Mouse (Mus musculus): ENCODE measurements around the gene Cep19.

Cep19 gene

DNA sequence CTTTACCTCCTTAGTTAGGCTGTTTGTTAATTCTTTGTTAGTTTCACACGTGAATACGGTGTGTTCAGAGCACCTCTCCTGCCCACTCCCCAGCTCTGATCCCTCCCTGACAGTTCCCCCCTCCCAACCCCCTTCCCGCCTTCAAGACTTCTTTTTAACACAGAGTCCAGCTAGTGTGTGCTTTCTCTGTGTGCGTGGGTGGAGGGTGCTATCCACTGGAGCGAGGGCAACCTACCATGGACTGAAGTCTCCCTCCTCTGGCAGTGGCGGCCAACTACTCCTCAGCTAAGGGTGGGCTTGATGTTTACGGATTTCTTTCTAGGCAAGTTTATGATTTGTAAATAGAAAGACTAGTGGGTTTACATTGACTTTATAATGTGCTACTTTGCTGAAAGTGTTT is 8.6 kb downstream of the Cep19 start:
- DNase-seq: no peak

DNA sequence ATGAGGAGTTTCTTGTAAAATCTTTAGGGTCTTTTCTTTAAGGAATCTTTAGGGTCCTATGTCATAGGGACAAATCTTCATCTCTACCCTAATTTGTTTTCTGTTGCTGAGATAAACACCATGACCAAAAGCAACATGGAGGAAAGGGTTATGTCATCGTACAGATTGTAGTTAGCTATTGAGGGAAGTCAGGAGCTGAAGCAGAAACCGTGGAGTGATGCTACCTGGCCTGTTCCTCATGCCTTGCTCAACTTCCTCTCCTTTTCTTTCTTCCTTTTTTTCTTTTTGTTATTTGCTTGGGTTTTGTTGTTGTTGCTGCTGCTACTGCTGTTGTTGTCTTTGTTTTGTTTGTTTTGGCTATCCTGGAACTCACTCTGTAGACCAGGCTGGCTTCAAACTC is 9.0 kb downstream of the Cep19 start:
- DNase-seq: no peak

DNA sequence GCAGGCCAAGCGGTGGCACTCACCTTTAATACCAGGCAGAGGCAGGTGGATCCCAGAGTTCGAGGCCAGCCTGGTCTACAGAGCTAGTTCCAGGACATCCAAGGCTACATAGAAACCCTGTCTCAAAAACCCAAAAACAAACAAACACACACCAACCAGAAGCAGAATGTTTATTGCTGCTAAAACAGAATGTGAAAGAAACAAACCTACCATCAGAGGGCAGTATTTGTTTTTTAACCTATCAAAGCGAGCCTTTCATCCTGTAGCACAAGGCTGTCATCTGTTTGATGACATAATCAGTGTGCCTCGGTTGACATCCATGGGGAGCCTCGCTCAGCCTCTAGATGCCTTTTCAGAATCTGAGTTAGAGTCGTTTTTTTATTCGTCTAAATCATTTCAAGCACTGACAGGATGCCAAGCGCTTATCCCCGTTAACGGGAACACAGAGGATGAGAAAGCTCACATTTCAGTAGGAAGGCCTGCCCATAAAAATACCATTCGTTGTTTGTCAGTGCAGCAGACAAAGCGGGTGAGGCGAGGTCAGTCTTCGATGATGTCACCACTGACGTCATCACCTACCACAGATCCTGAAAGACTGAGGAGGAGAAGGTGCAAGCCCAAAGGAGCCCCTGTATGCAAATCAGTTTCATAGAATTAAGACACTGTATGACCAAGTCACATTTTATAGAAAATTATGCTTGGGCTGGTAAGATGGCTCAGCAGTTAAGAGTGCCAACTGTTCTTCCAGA is 11.5 kb downstream of the Cep19 start:
- DNase-seq: no peak

DNA sequence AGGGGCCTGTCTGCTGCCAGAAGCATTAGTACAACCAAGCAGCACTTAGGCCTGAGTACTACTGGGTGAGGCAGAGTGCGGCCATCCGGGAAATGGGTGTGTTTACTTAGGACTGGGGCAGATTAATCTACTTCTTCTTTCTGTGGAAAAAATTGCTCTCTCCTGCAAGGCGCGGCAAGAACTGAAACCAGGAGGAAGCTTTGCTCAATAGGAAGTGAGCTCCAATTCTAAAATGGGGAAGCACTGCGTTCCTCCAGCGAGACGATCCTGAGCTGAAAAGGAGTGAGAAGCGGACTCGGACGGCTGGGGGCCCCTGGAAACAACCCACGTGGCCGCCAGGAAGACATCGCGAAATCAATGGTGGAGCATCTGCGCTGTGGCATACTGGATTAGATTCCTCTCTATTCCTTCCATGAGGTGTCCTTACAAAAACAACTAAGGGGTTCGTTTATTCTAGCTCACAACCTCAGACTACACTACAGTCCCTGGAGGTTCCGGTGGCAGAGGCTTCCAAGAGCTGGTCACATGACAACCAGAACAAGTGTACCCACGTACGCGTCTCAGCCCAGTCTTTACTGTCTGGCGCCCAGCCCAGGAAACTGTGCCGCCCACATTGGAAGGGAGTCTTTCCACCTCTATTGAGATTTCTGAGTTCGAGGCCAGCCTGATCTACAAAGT is 14.1 kb downstream of the Cep19 start:
- peak; percentile 39 to 40 for DNase-seq

DNA sequence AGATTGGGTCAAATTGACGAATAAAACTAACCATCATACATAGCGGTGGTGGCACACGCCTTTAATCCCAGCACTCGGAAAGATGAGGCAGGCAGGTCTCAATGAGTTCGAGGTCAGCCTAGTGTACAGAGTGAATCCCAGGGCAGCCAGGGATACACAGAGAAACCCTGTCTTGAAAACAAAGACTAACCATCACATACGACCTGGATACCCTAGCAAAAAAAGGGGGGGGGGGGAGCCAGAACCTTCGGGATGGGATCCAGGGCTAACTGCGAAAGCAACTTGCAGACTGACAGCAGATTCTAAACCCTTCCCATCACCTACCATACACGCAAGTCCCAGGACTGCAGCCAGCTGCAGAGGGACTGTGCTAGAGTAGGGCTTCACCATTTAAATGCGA is 14.8 kb downstream of the Cep19 start:
- no peak for DNase-seq

DNA sequence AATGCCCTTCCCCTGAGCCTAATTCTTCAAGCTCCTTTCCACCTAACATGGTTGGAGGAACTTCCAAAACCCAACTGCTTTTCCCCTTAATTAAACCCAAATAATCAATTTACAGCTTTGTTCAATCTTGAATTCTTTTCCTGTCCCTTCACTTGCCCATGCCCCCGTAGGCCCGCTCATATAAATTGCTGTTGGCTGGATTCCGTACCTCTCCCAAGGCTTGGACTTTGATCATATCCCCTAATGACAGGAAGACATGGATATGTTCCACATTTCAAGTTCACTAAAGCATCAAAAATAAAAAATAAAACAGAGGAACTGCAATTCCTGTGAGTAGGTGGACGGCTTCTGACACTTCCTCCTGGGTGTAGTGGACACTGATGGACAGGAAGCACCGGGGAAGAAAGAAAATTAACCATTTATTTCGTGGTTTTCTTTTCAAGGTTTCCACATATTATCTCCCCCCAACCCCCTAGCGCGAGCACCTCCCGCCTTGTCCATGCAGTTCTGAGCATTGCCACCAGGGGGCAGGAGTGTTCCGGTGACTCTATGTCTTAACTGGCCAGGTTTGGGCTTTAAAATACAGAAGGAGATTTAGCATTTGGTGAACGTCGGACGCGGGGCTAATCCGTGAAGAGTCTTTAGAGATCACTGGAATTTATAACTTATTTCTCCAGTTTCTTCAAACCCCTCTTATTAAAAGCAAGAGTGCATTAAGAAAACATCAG is 15.5 kb downstream of the Cep19 start:
- DNase-seq: peak; percentile 61 to 85

DNA sequence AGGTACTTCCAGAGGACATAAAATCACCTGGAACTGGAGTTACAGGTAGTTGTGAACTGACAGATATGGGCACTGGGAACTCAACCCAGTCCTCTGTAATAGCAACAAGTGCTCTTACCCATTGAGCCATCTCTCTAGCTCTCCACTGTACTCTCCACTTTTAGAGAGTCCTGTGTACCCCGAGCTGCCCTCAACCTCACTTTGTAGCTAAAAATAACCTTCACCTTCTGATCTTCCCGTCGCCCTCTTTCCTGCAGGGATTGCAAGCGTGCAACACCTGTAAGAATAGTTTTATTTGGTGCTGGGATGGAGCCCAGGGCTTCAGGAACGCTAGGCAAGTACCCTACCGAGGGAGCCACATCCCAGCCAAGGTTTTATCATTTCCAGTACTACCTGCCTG is 16.2 kb downstream of the Cep19 start:
- no peak for DNase-seq

DNA sequence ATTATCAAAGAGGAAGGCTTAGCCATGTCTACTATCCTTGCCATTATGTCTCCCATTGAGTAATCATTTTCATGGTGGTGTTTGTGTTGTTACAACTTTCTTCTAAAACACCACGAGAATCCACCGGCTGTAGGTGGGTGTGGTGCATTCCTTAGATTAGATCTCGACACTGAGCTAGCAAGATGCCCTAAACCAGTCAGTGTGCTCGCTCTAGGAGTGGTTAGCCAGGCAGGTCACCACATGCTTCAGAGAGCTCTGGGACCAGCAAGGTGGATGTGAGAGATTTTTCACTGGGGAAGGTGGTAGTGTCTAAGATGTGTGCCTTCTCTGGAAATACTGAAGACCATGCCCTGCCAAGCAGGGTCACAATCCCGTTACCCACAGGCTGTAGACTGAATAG is 16.6 kb downstream of the Cep19 start:
- no peak for DNase-seq

DNA sequence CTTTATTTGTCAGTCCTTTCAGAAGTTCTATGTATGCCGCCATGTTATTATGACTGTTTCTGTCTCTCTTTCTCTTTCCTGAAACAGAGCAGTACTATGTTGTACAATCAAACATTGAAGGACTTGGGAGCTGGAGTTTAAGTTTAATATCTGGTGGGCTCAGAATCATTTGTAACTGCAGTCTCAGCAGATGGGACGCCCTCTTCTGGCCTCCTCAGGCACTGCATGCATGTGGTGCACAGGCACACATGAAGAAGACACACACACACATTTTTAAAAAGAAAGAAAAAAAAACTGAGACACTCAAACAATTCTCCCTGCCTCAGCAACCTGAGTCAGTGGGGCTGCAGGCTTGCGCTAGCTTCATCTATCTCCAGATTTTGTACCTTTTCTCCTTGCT is 20.9 kb downstream of the Cep19 start:
- DNase-seq: no peak

DNA sequence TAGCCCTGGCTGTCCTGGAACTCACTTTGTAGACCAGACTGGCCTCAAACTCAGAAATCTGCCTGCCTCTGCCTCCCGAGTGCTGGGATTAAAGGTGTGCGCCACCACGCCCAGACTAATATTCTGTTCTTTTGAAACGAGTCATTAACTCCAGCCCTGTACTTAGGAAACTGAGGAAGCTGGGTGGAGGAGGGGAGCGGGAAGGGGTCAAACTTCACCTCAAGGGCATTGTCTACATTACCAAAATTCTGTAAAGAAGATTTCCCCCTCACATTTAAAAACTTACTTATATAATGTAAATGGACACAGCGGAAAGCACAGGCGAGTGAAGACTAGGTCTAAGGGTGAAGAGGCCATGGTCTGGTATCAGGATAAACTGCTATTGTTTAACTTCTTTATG is 24.4 kb downstream of the Cep19 start:
- no peak for DNase-seq

DNA sequence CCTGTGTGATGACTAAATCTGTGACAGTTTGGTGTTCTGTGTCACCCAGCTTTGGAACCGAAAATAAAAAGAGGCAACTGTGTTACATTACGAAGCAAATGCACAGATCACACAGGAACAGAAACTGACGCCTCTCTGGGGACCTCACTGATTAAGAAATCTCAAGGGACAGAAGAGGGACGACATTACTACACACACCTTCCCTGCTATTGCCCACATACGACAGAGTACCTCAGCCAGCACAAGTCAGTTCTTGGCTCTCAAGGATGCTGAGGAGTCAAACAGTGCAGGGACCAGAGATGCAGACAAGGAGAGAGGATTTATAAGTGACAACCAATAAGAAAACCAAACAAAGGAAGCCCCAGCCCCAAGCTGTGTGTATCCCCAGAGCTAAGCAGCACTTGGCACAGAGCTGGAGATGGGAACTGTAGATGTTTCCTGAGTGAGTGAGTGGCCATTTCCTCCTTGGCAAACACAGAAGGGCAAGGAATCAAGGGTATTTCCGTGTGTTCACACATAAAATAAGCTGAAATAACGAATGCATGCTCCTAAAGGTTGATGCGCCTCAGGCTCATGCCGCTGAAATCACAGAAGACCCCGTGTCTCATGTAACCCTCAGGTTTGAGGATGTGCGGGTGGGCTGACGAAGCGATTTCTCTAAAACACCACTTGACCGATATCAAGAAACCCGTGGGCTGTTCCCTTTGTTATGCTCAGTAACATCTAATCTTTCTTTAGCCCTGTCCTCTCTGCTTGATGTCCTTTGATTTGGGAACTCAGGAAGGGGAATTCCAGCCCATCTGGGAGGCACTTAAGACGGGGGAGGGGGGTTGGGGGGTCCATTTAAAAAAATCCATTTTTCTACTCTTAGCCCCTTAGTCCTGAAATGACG is 25.1 kb downstream of the Cep19 start:
- peak in 1 of 2 experiments; percentile 25 for DNase-seq

DNA sequence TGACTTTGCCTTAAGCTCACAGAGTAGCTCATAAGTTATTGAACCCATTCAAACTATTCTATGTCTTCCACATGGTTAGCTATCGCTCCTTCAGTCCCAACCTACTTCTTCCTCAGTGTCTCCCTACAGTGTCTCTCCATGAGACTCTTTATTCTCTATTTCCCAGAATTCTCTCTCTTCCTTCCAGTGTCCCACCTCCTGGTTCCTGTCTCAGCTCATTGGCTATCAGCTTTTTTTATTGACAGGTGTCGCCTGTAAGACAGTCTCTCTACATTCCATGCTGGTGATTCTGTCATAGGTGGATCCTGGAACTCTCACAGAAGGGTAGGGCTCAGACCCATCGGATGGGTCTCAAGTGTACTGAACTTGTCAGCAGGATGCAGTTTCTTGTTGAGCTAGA is 25.8 kb downstream of the Cep19 start:
- no peak for DNase-seq

DNA sequence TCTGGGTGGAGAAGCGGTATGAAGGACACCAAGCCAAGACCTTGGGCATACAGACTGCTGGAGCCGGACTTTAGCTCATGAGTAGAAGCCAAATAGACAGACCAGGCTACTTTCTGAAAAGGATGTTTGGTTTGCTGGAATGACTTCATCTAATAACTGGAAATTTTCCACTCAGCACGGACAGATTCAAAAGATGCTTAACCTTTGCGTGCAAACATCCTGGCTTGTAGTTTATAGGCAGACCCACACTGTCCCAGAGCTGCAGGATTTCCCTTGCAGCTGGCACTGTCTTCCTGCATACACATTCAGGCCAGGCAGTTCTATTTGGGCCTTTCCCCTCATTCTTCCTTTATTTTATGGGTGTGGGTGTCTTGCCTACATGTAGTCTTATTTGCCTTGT is 27.4 kb downstream of the Cep19 start:
- DNase-seq: no peak

DNA sequence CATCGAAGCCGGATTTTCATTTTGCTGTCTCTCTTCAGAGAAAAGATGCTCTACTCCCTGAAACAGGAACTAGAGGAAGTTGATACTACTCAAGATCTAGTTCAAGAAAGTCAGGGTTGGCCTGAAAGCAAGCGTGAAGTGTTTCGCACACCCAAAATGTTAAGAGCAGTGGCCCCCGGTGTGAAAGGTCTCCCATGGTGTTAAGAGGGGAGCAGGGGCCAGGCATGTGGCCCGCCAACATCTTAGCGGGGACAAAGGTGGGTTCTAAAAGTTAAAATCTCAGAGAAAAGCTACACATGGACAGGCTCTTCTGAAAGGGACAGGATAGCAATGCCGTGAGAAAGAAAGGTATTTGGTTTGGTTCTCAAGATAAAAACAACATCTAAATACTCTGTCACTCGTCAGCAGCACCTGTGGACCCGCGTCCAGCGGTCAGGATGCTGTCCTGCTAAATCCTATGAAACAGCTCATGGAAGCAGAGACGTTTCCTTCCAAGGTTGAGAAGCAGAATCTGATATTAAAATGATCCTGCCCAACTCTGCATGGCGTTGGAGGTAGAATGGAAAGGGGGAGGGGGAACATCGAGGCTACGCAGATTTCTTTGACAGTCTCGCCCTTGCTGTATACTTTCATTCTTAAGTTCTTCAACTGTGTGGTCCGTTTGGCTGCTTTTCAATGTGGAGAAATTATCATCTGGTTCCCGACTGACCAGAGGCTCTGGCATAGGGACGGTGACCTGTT is 30.0 kb downstream of the Cep19 start:
- DNase-seq: no peak

DNA sequence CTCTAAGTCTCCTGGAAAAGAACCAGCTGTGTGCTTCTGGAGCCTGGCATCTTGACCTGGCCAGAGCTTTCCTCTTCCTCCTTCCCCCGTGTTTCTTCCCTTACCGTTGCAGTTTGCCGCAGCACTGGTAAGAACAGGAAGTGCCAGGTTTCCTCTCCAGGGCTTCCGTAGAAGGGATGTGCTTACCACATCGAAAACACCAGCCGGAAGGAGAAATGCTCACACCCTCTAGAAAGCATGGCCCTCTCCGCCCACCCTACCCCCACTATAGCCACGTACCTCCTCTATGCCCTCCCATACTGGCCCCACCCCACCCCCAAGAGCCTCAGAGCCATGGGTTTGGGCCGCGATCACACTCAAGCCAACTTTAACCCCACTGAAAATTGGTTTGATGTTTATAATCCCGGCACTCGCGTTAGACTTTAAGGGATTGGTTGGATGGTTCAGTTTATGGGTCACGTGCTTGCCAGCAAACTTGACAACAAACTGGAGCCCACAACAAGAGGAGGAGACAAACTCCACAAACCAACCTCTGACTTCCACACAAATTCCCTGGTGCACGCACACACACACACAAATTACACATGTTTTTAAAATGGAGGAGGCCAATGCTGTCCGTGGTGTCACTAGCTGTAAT is 30.7 kb downstream of the Cep19 start:
- peak; percentile 41 for DNase-seq

DNA sequence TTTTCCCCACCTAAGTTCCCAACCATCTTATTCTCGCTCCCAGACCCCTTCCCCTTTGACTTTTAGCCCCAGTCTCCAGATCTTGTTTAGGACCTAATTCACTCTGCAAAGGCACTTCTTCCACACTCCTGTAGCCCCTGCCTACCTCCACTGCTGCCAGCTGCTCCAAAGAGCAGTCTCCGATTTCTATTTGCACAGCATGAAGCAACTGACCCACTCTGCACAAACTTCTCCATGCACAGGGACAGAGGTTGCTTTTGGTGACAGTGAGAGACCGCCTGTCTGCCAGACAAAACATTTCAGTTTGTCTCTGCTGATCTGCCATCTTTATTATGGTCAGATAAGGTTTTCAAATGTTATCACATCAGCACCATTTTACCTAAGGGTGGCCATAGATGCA is 33.5 kb downstream of the Cep19 start:
- DNase-seq: no peak

DNA sequence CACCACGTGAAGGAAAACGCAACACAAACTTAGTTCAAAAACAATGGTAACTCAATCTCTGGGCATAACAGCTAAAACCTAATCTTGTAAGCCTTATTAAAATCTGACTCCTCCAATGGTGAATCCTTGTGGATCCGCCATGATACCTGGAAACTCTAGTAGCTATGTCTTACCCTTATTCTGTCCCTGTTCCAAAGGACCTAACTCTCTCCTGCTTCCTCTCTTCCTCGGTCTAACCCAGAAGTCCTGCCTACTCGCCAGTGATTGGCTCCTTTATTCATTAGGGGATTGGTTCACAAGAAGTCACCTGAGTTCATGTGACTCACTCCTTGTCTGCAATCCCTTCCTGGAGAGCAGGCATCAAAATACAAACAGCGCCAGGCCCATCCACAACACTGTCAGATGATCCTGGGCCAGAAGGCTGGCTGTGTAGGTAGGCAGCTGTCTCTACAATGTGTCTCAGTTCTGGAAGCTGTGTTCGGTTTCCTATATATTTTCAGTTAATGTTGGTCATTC is 36.3 kb downstream of the Cep19 start:
- DNase-seq: no peak

DNA sequence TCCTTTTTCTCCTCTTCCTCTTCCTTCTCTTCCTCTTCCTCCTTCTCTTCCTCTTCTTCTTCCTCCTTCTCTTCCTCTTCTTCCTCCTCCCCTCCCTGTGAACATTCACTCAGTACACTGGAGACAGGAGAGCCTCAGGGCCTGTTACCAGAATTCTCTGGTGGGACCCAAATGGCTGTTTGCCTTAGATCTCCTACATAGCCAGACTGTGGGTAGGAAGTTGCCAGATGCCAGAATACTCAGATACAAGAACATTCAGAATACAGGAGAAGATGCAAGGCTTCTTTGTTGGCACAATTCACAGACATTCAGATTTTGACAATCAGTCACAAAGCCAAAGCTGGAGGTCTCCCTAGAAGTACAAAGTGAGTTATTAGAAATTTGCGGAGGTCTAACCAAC is 39.4 kb downstream of the Cep19 start:
- DNase-seq: no peak

DNA sequence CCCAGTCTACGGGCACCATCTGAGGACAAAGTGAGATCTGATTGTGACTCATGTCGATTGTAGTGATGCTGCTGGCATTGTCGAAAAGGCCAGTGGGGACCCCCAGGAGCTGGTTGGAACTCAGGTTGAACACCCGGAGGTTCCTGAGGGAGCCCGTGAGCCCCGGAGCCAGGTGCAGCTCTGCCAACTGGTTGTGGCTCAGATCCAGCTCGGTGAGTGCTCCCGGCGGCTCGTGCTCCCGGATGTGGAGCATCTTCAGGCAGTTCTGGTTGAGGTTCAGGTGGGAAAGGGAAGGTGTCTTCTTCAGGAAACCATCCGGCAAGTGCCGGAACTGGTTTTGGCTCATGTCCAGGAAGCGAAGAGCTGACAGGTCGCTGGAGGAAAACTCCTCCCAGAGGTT is 44.2 kb downstream of the Cep19 start:
- no peak for DNase-seq

DNA sequence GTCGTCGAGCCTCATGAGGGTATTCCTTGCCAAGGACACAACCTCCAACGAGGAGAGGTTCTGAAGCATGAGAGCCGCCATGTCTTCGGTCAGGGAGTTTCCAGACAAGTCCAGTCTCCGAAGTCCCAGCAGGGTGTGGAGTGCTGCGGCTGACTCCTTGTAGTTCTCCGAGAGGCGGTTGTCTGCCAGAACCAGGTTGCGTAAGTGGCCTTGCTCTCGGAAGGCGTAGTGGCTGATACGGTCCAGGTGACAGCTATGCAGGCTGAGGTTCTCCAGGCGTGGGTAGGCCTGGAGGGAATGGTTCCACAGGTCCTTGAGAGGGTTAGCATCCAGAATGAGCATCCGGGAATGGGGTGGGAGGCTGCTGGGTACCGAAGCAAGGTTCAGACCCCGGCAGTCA is 45.0 kb downstream of the Cep19 start:
- DNase-seq: no peak

DNA sequence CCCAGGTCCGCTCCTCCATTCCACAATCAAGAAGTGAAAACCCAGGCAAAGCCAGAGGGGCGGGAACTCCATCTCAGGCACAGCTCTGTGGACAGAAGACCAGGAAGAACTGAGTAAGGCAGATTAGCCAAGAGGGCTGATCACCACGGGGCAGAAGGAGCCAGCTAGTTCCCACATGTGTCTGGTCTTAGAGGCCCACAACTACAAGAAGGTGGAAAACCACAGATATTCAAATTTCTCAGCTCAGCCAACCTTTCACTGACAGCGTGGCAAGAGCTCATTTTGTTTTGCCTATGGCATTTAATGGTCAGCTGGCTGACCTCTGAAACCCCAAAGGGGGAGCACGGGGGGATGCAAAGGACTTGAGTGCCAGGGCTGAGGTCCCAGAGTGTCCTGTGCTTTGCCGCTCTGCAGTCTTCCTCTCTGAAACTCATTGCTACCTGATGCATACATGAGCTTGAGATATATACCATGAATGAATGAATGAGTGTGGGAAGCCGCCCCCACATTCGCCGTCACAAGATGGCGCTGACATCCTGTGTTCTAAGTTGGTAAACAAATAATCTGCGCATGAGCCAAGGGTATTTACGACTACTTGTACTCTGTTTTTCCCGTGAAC is 48.1 kb downstream of the Cep19 start:
- DNase-seq: no peak
